Mouse (Mus musculus): ENCODE data around the gene Rnf145.

DNA sequence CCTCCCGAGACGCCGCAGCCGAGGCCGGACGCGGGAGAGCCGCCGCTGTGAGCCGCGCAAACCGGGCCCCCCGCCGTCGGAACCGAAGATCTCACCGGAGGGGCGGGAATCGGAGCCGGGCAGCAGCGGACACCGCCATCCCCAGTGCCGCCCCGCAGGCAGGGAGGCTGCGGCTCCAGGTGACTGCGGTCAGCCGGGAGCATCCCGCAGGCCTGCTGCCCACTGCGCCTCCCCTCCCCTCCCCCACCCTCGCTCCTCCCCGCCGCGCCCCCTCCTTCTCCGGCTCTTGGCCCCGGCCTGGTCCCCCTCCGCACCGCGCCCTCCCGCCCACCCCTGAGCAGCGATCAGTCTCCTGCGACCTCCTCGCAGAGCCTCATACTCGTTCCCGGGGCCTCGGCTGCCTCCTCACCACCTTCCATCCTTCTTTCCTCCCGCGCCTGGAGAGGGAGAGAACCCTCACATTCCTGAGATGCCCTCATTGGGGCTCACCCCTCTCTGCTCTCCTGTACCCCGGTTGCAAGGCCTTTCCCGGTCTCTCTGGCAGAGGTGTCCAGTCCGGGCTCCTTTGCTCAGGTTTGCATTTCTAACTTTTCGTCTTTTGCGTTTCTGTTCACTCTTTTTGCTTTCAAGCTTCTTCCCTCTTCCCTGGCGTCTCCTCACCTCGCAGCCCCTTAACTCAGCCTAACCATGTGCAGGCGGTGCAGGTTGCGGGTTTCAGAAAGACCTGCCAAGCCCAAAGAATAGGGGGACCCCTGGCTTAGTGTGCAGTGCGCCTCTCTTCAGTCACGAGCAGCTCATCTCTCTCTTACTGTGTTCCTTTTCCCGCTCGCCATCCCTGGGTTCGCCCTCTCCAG, 559 bp downstream of the Rnf145 start:
- TF ChIP-seq CTCF (IDR thresholded peaks at IDR 0.05; ENCODE audit: low read depth) (no peak), EP300 (IDR thresholded peaks at IDR 0.05; ENCODE audit: low read depth) (no peak)

Measured in heart, postnatal 0 days (tissue).